Mouse (Mus musculus): ENCODE data around the gene Prr36. TPM values are rescaled to one million over a fixed set of nuclear protein-coding genes. Genes with fewer than 3 reads are reported as not detected.

Gene Prr36
- total and polyA plus RNA-seq, 3 experiments = 0.08 to 0.58 TPM; not detected in 1

- peak; percentile 92 for DNase-seq (ENCODE audit: low read depth, low spot score)
- Histone ChIP-seq H3K4me3 (ENCODE audit: control insufficient read depth in 1 of 2, insufficient read depth in 1 of 2, low read depth in 2 of 2, low read length in 2 of 2) (peak within 1 kb of the TSS; percentile 41 to 50; a peak in 3 of 4 replicates), H3K79me2 (ENCODE audit: control insufficient read depth, insufficient read depth, low read length, poor library complexity) (no peaks in the 10 kb centered on the region), H3K4me1 (ENCODE audit: control insufficient read depth in 1 of 2, insufficient read depth in 2 of 2, low read length in 2 of 2) (peaks cover 0 to 5% of the 10 kb centered on the region in 2 experiments; a peak in 2 of 4 replicates), H3K27ac (ENCODE audit: control insufficient read depth, low read depth, low read length) (no peak within 1 kb of the TSS), H3K27me3 (ENCODE audit: control insufficient read depth in 1 of 2, insufficient read depth in 2 of 2, low read length in 2 of 2) (no peaks in the 10 kb centered on the region), H3K36me3 (ENCODE audit: control insufficient read depth in 1 of 2, insufficient read depth in 2 of 2, low read length in 2 of 2) (peaks cover 3% of the 10 kb centered on the region in 2 experiments; a peak in 3 of 4 replicates), H3K9me3 (replicated peaks; ENCODE audit: insufficient read depth, low read length) (no peaks in the 10 kb centered on the region), H3K9ac (ENCODE audit: control insufficient read depth, low read depth, low read length, poor library complexity, severe bottlenecking) (peak within 1 kb of the TSS; percentile 54)
- TF ChIP-seq MXI1 (IDR thresholded peaks at IDR 0.05; ENCODE audit: low read depth, low read length) (peak; percentile 65), TBP (IDR thresholded peaks at IDR 0.05; ENCODE audit: low read depth, low read length) (no peak), GATA1 (IDR thresholded peaks at IDR 0.05; ENCODE audit: low read depth, low read length) (no peak), MAZ (IDR thresholded peaks at IDR 0.05; ENCODE audit: low read depth, low read length) (peak; percentile 97), MEF2A (IDR thresholded peaks at IDR 0.05; ENCODE audit: extremely low read depth, insufficient replicate concordance, low read depth, low read length, poor library complexity, severe bottlenecking) (no peak), CHD1 (IDR thresholded peaks at IDR 0.05; ENCODE audit: low read depth, low read length) (no peak), SMC3 (IDR thresholded peaks at IDR 0.05; ENCODE audit: low read depth, low read length) (no peak; the same call in 1 of the 2 replicates), POLR2A (IDR thresholded peaks at IDR 0.05; ENCODE audit: control insufficient read depth in 1 of 2, insufficient read depth in 1 of 2, low read depth in 1 of 2, low read length in 2 of 2, poor library complexity in 1 of 2) (peak in 1 of 2 experiments; percentile 33; a peak in 1 of 4 replicates), RAD21 (IDR thresholded peaks at IDR 0.05; ENCODE audit: low read depth, low read length) (no peak), JUND (IDR thresholded peaks at IDR 0.05; ENCODE audit: low read depth, low read length) (no peak), TCF12 (IDR thresholded peaks at IDR 0.05; ENCODE audit: low read depth, low read length) (no peak), CHD2 (IDR thresholded peaks at IDR 0.05; ENCODE audit: low read length) (no peak), E2F4 (IDR thresholded peaks at IDR 0.05; ENCODE audit: borderline replicate concordance, low read depth, low read length) (no peak), POLR2AphosphoS5 (IDR thresholded peaks at IDR 0.05; ENCODE audit: borderline replicate concordance, low read depth, low read length) (no peak), BHLHE40 (IDR thresholded peaks at IDR 0.05; ENCODE audit: borderline replicate concordance, low read depth, low read length) (no peak), USF1 (IDR thresholded peaks at IDR 0.05; ENCODE audit: low read depth, low read length) (peak; percentile 63), ETS1 (IDR thresholded peaks at IDR 0.05; ENCODE audit: low read depth, low read length) (no peak), POLR2AphosphoS2 (IDR thresholded peaks at IDR 0.05; ENCODE audit: low read length) (peak; percentile 91), MAFK (IDR thresholded peaks at IDR 0.05; ENCODE audit: borderline replicate concordance, low read depth, low read length) (no peak), RCOR1 (IDR thresholded peaks at IDR 0.05; ENCODE audit: low read depth, low read length) (no peak), UBTF (IDR thresholded peaks at IDR 0.05; ENCODE audit: borderline replicate concordance, insufficient read depth, low read depth, low read length) (no peak), NRF1 (IDR thresholded peaks at IDR 0.05; ENCODE audit: insufficient read depth, low read depth, low read length, poor library complexity, severe bottlenecking) (no peak), ZKSCAN1 (IDR thresholded peaks at IDR 0.05; ENCODE audit: low read depth, low read length) (no peak), NELFE (IDR thresholded peaks at IDR 0.05; ENCODE audit: low read depth, low read length) (0 out of 2 replicates have a peak, but pooled peaks have one; percentile 25), ELF1 (IDR thresholded peaks at IDR 0.05; ENCODE audit: low read depth, low read length) (peak; percentile 77), SIN3A (IDR thresholded peaks at IDR 0.05; ENCODE audit: low read length) (peak; percentile 72), MAX (IDR thresholded peaks at IDR 0.05; ENCODE audit: low read length) (no peak), MYB (IDR thresholded peaks at IDR 0.05; ENCODE audit: low read depth, low read length) (no peak), ZC3H11A (IDR thresholded peaks at IDR 0.05; ENCODE audit: low read depth, low read length) (no peak)
Measured at GRCm38 (mm10) chr8:4259125-4259804, 42.0 kb upstream of the Prr36 start, which contains the start of gene Ctxn1. Gene Ctxn1 (minus strand): TSS chr8:4259274.

Measured in MEL (cell line).